Mouse (Mus musculus) bone marrow macrophage, adult 2 months (primary cell): Measurements from ENCODE around the gene Jph4.

Source experiments
- CTCF ChIP-seq: IDR thresholded peaks from 2 replicates; pipeline ENCODE4 v1.5.1; 2012; ENCODE audit warnings: low read depth, mild to moderate bottlenecking, low read length, moderate library complexity
- POLR2A ChIP-seq: IDR thresholded peaks from 2 replicates; pipeline ENCODE4 v1.6.1; 2012; ENCODE audit warnings: mild to moderate bottlenecking, low read depth, low read length, borderline replicate concordance

GRCm38 (mm10) chr14:55085324-55086008 is 31.3 kb downstream of the Jph4 start:
- TF ChIP-seq POLR2A, result no peak
- no peak for TF ChIP-seq CTCF
